Mouse (Mus musculus) NIH3T3 (cell line): ENCODE results near the gene Thrap3.

ENCODE experiments used
- DNase-seq: peaks from one replicate; pipeline ENCODE4 v3.0.0-alpha.2; 2012; ENCODE audit warnings: low read depth

The Thrap3 gene

GRCm38 (mm10) chr4:126202303-126203181 is at the start of gene Thrap3:
Gene Thrap3 (minus strand): TSS chr4:126202760.
- DNase-seq: peak; percentile 99

- DNase-seq: no peak
These were observed 49.2 kb upstream of the Thrap3 start for GRCm38 (mm10) chr4:126251655-126252254.

- peak; percentile 43 for DNase-seq
These were observed 48.1 kb upstream of the Thrap3 start for GRCm38 (mm10) chr4:126250659-126251058.

GRCm38 (mm10) chr4:126248261-126248868 is 45.8 kb upstream of the Thrap3 start:
- DNase-seq: no peak

- no peak for DNase-seq
These were observed 43.8 kb upstream of the Thrap3 start for GRCm38 (mm10) chr4:126246202-126246889.

GRCm38 (mm10) chr4:126242510-126242909 is 40.0 kb upstream of the Thrap3 start:
- DNase-seq: no peak

- no peak for DNase-seq
These were observed 39.4 kb upstream of the Thrap3 start for GRCm38 (mm10) chr4:126241956-126242355.

- peak; percentile 64 for DNase-seq
These were observed 37.4 kb upstream of the Thrap3 start for GRCm38 (mm10) chr4:126239862-126240475.

- DNase-seq: peak; percentile 19
These were observed 35.2 kb upstream of the Thrap3 start for GRCm38 (mm10) chr4:126237721-126238242.

GRCm38 (mm10) chr4:126236467-126237280 is 34.1 kb upstream of the Thrap3 start:
- no peak for DNase-seq

GRCm38 (mm10) chr4:126235191-126235590 is 32.6 kb upstream of the Thrap3 start:
- DNase-seq: no peak

GRCm38 (mm10) chr4:126234496-126235175 is 32.1 kb upstream of the Thrap3 start:
- DNase-seq: no peak

GRCm38 (mm10) chr4:126233676-126234308 is 31.2 kb upstream of the Thrap3 start:
- no peak for DNase-seq

GRCm38 (mm10) chr4:126229900-126230299 is 27.3 kb upstream of the Thrap3 start:
- no peak for DNase-seq

GRCm38 (mm10) chr4:126228144-126228543 is 25.6 kb upstream of the Thrap3 start:
- peak; percentile 79 for DNase-seq

- DNase-seq: peak; percentile 98
These were observed 24.7 kb upstream of the Thrap3 start for GRCm38 (mm10) chr4:126227077-126227761.

- DNase-seq: no peak
These were observed 24.1 kb upstream of the Thrap3 start for GRCm38 (mm10) chr4:126226640-126227039.

- no peak for DNase-seq
These were observed 20.1 kb upstream of the Thrap3 start for GRCm38 (mm10) chr4:126222631-126223030.

GRCm38 (mm10) chr4:126220045-126220444 is 17.5 kb upstream of the Thrap3 start:
- DNase-seq: no peak
